Comparison of ENCODE assay signal across 17 mouse cellular contexts in the genomic region with DNA sequence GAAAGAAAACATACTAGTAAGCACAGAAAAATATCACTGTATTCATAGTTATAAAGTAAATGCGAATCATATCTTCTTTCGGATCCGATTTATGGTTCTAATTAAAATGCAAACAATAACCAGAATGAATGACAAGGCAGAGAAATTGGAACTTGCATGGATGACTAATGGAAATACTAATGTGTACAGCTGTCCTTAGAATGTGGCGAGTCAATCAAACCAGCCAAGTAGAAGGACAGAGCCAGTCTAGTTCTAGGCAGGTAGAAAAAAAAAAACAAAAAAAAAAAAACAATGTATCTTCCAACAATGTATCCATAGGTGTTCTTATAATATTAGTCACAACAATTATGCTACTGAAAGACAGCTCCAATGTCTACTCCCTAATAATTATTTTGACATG.
"Had no signal": no experiment of that assay in that cellular context is flagged by ENCODE, and none has a peak within 500 bp of the region (broad histone marks: within the 10 kb centered on the region; RNA-seq: fewer than 3 reads in every experiment).

No protein-coding gene starts in this region.

- DNase-seq: retina, postnatal 1 day; right cerebral cortex, adult 18-20 months; right cerebral cortex, postnatal 14 days; right cerebral cortex, postnatal 25 days; right cerebral cortex, postnatal 4 days; spleen, adult 18-20 months; thymus, adult 18-20 months; thymus, adult 2 months; thymus, postnatal 14 days; thymus, postnatal 25 days; thymus, postnatal 36 days; thymus, postnatal 4 days had no signal

- H3K27me3 ChIP-seq: neural tube, embryonic 12.5 days; neural tube, embryonic 13.5 days; neural tube, embryonic 15.5 days; stomach, embryonic 15.5 days had no signal

- H3K4me2 ChIP-seq: neural tube, embryonic 12.5 days; neural tube, embryonic 13.5 days; neural tube, embryonic 15.5 days; stomach, embryonic 15.5 days had no signal

- H3K9ac ChIP-seq: neural tube, embryonic 12.5 days; neural tube, embryonic 13.5 days; neural tube, embryonic 15.5 days; stomach, embryonic 15.5 days had no signal

- H3K9me3 ChIP-seq: neural tube, embryonic 12.5 days; neural tube, embryonic 13.5 days; neural tube, embryonic 15.5 days; stomach, embryonic 15.5 days had no signal

- H3K36me3 ChIP-seq: neural tube, embryonic 15.5 days; stomach, embryonic 15.5 days had no signal

- H3K4me3 ChIP-seq: neural tube, embryonic 12.5 days; neural tube, embryonic 13.5 days; neural tube, embryonic 15.5 days; stomach, embryonic 15.5 days had no signal

- H3K27ac ChIP-seq: neural tube, embryonic 12.5 days; neural tube, embryonic 13.5 days; neural tube, embryonic 15.5 days; stomach, embryonic 15.5 days; stomach, postnatal 0 days had no signal

- H3K4me1 ChIP-seq: neural tube, embryonic 12.5 days; neural tube, embryonic 13.5 days; neural tube, embryonic 15.5 days; stomach, embryonic 15.5 days had no signal
